Mouse (Mus musculus): ENCODE results near the gene D8Ertd738e.
A peak's percentile ranks its signal among the peaks of the same experiment; 100 is the strongest.

The D8Ertd738e gene

DNA sequence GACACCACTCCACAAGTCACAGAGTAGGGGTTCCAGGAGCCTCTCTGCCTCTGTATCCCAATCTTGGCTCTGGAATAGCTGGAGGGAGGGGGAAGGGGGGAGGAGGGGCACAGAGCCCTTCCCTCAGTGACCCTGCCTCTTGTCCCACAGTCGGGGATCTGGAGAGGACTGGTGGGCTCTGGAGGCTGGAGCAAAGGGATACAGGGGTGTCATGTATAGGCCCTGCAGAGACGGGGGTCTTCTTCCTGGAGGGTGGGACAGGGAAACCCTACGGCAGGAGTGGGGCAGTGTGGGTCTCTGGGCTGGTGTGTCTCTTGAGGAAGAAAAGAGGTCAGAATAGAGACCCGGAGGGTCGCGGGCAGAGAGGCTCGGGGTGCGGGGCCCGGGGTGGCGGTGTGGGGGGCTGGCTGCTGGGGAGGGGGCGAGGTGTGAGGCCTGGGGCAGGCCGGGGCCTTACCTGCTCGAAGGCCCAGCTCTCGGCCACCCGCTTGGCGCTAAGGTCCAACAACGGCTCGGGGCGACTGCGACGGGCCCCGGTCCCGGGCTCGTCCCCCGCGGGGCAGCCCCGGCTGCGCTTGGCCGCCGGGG, 13.0 kb downstream of the D8Ertd738e start:
- DNase-seq = no peak

DNA sequence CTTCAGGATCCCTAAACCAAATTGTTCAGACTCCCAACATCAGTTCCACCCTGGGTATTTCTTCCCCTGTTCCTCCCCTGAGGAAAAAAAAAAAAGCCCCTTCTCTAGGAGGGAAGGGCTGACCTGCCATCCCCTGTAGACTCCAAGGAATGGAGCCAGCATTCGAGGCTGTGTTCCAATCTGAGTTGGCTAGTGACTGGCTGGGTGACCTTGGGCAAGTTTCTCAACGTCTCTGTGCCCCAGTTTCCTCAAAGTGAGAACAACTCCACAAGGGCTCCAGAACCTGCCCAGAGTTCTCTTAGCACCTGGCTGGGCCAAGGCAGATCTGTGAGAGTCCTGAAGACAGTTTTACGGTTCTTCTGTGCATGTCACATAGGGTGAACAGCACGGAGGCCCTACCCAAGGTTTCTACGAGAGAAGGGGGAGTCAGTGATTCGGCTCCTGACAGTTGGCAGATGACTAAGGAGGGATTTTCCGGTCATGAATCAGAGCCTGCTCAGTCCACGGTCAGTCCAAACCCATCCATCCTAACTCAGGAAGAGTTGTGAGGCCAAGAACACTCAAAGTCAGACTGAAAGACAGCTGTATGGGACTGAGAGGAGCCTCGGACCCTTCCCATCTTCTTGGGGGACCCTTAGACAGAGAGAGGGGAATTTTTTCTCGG, 13.6 kb downstream of the D8Ertd738e start:
- no peak for DNase-seq

DNA sequence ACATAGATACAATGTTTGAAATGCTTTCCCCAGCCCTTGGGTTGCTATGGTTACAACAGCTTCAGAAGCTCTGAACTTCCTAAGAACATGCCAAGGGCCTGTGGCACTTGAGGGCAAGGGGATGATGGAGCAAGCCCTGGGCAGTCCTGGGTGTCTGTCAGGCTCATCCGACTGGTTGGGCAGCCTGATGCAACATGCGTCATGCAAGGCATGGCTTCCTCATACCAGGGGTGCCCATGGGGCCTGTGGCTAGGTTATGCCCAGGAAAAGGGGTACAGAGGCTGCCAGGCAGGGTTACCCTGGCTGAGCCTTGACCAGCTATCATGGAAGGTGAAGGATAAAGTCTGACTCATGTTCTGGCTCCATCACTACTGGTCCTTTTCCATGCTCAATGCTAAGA, 16.5 kb downstream of the D8Ertd738e start:
- no peak for DNase-seq

DNA sequence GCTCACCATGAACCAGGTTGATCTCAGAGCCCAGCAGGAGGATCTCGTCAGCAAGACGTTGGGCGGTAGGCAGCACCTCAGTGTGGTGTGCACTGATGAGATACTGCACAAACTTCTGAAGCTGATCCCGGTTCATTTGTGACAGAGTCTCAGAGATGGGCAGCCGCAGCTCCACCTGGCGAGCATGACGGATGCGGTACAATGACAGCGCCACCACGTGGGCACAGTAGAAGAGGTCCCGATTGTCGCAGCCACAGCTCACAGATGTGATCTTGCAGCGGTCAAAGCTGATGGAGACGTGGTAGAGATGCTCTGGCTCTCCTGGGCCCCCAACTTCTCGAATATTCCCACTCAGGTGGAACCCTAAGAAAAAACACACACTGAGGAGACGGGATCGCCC, 18.8 kb downstream of the D8Ertd738e start:
- no peak for DNase-seq

DNA sequence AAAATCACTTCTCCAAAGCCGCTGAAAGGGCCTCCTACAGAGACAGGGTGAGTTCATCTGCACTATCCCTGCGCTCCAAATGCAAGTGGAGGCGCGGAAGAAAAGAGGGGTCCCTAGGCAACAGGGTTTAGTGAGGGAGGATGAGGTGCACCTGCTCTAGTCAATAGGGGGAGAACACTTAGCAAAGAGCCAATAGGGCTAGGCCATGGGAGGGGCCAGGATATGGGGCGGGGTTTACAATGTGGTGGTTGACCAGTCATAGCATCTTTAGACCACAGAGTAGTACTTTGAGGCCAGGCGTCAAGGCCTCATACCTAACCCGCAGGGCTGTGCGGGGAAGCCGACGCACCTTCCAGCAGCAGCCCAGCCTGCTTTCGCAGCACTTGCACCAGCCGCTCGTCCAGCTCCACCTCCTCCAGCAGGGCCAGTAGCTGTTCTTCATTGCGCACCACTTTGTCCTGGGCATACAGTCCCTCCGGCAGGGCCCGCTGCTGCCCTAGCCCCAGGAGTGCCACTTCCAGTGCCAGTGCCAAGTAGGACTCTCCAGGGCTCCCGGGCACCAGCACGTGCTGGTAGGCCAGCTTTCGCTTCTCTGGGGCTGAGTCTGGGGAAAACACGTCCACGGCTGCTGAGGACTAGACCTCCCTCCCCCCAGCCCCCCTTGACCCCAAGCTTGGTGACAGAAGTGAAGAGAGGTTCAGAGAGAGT, 26.0 kb downstream of the D8Ertd738e start:
- no peak for DNase-seq

DNA sequence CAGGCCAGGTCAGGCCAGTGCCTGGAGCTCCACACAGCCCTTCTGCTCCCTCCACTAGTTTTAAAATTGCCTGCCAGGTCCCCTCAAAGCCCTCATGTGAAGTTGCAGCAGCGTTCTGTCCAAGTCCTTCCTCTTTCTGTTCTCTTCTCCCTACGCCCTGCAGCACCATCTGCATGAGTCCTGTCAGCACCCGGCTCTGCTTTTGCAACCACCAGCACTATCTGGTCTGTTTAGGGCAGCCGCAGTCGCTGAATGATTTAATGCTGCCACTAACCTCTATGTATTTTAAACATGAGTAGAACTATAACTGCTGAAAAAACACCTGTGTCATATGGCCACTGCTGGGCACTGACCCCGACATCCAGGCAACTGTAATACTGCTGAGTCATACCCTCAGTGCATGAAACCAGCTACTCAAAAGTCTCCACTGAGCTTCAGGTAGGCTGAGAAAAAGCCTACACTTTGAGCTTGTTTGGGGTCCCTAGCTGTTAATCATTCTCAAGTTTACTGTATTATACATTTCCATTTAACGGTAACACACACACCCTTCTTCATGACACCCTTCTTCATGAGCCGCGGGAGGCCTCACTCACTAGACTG, 26.9 kb downstream of the D8Ertd738e start:
- DNase-seq = no peak

DNA sequence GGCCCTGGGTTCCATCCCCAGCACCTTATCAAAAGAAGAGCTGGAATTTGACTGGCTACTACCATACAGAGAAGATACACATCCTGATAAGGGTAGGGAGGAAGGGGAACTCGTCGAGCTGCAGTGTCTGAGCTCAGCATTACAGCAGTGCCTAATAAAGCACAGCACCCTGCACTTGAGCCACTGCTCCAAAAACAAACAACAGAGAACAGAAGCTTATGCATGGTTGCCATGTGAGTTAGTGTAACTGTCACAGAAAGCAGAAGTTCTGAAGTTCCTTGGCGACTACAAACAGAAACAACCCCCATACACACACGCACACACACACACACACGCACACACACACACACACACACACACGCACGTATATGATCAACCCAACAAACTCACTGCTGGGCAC, 29.4 kb downstream of the D8Ertd738e start:
- no peak for DNase-seq

DNA sequence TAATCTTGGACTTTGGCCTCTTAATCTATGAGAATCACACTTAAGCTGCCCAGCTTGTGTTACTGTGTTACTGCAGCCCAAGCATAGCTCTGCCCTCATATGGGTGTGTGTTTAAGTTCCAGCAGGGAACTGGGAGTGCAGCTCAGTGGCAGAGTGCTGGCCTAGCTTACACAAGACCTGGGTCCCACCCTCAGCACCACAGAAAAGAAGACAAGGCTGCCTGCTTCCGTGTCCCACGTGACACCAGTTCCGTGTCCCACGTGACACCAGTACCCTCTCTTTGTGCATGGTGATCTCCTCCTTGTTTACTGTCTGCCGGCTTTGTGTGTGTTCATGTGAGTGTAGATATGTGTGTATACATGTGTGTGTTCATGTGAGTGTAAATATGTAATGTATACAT, 31.4 kb downstream of the D8Ertd738e start:
- no peak for DNase-seq

DNA sequence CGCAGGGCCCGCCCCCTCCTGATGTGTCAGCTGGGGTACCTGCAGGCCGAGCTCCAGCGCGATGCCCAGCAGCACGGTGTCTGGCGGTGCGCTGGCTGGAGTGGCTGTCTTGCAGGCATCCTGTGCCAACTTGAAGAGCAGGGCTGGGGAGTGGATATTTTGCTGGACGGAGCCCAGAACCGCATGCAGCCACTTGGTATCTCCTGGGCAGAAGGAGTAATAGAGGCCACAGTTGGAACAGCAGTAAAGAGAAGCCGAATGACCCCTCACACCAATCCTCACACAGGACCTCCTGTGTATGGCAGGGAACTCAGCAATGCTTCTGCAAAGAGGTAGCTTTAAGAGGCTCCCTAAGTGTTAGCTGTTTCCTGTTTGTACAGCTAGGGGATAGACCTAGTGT, 32.3 kb downstream of the D8Ertd738e start:
- DNase-seq = no peak

DNA sequence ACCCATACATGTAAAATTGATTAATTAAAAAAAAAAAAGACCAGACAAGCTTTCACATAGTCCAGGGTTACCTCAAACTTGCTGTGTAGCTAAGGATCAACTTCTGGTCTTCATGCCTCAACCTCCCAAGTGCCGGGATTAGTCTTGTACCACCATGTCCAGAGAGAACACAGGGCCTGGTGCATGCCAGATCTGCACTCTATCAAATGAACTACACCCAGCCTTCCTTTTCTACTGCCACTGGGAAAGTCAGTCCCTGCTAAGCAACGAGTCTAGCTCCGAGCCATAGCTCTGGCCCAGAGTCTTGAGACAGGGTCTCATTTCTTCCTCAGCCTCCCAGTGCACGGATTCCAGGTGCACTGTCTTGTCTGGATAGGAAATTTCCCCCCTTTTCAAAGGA, 36.2 kb downstream of the D8Ertd738e start:
- DNase-seq = no peak

DNA sequence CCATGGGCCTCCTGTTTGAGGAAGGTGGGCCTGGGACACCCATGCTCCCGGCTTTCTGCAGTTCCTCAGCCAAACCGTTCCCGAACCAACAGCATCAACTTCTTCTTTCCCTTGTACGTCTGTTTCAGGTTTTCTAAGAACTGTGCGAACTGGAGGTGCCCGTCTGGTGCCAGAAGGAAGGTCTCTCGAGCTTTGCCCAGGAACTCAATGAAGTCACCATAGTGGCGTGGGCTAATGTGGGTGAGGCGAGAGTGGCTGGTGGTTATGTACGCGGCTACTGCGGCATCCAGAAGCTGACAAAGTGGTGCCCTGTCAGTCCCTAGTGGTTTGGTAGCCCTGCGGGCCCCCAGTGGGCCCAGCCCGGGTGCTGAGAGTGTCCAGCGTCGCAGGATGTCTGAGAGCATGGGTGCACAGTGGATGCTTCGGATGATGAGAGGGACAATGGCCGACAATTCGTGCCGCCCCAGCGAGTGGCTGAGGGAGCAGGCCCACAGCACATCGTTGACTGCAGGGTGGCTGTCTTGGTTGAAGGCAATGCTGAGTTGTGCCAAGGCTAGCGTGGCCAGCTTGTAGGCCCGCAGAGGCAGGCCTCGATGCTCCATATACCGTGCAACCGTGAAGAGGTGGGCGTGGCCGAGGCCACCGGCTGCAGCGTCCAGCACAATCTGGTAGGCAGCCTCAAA, 37.5 kb downstream of the D8Ertd738e start:
- no peak for DNase-seq

DNA sequence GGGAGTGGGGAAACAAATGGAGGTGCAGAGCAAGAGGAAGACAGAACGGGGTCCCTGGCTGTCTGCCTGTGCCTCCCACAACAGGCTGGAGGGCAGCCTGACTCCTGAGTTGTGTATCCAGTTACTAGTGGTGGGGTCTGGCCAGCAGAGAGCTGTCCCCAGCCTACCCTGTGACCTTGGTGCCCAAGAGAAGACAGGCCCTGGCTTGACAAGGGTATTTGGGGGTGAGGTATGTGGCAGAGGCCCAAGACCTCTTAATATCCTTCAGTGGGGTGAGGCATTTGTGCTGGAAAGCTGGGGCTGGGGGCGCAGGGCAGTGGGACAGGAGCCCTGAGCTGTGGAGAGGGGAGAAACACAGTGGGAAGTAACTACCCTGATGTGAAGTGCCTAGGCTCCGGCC, 38.3 kb downstream of the D8Ertd738e start:
- no peak for DNase-seq

DNA sequence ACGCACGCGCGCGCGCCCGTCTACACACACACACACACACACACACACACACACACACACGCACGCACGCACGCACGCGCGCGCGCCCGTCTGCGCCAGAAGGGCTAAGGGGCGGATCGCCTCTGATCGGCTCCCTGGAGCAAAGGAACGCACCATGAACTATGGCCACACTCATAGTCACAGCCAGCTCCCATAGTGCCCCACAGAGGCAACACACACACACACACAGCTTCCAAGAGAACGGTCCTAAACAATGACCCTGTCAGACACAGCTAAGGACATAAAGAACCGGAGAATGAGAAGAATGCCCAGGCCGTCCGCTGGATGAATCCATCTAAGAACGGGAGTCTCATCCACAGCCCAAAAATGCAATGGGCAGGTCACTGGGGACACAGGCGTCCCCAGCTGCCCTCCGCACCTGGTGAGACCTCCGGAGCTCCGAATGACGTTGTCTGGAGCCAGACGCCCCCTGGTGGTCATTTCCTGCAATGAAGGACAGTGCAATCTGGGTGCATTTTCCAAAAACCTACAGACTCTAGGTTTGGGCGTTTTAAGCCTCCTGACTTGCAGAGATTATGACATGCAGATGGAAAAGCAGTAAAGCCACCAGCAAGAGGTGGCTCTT, 39.2 kb downstream of the D8Ertd738e start:
- peak; percentile 75 for DNase-seq

DNA sequence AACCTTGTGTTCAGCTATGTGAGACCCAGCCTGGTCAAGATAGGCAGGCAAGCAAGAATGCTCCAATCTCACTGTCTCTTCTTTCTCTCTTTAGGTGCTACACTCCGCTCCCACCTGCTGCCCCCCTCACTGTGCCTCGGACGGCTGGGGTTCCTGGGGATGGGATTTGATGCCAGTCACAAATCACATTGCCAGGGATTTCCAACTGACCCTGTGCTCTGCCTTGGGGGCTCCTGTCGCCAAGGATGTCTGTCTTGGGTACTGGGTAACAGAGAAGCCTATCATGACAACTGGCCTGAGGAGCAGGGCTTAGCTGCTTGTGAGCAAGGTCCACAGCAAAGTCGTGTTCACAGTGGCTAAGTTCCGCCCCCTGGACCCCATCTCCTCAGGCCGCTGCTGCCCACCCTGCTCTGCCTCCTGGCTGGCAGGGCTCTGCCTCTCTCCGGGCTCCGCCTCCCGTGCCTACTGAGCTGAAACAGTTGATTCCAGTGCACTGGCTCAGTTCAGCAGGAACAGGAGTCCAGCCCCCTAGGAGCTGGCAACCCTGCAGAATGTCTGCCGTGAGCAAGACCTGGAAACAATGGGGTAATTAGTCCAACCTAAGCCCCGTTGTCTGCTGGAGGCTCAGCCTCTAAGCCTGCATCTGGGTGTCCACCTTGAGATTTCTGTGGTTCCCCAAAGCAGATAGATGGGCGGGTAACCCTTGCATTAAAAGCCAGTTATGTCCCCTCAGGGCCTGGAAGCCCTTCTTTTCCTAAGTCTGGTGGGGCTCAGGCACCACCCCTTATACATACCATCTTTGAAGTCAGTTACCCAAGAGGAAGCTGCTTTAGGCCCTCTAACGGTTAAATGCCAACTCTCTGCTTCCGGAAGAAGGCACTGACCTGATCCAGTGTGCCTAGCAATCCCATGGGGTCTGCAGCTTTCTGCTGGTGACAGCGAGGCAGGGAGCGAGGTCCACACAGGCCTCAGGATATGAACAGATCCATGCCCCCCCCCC, 40.8 kb downstream of the D8Ertd738e start:
- DNase-seq = no peak

DNA sequence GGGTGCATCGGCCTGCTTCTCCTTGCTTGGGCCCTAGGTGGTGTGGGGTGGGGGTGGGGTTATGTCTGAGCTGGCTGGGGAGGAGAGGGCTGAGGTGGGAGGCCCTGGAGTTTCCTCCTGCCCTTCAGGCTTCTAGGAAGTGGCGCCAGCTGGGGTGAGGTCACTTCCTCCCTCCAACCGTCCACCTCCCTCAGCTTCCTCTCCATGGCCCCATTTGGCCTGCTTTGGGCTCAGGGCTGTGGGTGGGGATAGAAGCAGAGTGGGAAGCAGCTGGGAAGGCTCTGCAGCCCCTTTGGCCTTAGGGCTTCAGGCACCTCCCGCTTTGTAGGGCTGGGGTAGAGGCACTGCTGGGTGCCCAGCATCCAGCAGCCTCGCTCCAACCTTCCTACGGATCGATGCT, 41.7 kb downstream of the D8Ertd738e start:
- no peak for DNase-seq

DNA sequence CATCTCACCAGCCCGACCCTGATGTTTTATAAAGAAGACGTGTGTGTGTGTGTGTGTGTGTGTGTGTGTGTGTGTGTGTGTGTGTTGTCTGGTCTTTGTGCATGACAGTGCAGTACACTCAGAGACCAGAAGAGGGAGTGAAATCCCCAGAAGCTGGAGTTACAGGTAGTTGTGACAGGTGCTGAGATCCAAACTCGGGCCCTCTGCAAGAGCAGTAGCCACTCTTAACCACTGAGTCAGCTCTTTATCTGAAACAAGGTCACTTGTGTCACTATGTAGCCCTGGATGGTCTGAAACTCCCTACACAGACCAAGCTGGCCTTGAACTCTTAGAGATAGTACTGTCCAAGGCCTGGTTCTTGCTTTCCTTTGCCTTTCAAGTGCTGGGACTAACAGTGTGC, 42.9 kb downstream of the D8Ertd738e start:
- no peak for DNase-seq

DNA sequence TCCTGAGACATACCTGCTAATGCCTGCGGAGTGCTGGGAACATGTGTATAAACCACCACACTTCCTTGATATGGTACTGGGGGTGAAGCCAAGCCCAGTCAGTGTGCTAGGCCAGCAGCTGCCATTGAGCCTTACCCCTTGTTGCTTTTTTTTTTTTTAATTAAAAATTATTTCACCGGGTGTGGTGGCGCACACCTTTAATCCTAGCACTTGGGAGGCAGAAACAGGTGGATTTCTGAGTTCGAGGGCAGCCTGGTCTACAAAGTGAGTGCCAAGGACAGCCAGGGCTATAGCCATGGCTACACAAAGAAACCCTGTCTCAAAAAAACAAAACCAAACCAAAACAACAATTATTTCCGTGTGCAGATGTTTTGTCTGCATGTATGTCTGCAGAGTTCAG, 44.4 kb downstream of the D8Ertd738e start:
- DNase-seq = no peak

DNA sequence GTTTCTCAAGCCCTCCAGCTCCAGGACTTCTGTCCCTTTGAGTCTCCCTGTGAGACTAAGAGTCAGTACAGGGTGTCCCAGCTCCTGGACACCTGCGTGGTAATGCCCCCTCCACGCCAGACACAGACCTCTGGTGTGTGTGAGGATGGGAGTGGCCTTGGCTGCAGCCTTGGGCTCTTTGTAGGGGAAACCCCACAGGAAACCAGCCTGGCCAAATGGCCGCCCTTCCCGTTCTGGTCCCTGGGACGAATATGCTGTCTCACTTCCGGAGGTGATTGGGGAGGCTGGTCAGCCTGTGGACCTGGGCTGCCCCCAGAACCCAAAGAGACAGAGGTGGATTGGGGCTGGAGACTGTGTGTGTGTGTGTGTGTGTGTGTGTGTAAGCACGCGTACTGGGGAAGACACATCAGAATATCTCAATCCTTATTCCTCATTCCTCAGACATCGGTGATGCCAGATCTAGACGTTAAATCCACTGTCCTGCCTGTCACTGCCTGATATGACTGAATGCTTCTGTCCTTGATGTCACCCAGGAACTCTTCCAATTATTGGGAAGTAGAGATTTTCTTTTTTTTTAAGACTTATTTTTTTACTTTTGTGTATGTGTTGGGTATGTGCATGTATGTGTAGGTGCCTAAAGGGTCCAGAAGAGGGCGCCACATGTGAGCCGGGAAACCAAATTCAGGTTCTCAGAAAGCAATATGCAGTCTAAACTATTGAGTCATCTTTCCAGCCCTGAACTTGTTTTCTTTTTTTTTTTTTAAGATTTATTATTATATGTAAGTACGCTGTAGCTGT, 45.3 kb downstream of the D8Ertd738e start:
- no peak for DNase-seq

DNA sequence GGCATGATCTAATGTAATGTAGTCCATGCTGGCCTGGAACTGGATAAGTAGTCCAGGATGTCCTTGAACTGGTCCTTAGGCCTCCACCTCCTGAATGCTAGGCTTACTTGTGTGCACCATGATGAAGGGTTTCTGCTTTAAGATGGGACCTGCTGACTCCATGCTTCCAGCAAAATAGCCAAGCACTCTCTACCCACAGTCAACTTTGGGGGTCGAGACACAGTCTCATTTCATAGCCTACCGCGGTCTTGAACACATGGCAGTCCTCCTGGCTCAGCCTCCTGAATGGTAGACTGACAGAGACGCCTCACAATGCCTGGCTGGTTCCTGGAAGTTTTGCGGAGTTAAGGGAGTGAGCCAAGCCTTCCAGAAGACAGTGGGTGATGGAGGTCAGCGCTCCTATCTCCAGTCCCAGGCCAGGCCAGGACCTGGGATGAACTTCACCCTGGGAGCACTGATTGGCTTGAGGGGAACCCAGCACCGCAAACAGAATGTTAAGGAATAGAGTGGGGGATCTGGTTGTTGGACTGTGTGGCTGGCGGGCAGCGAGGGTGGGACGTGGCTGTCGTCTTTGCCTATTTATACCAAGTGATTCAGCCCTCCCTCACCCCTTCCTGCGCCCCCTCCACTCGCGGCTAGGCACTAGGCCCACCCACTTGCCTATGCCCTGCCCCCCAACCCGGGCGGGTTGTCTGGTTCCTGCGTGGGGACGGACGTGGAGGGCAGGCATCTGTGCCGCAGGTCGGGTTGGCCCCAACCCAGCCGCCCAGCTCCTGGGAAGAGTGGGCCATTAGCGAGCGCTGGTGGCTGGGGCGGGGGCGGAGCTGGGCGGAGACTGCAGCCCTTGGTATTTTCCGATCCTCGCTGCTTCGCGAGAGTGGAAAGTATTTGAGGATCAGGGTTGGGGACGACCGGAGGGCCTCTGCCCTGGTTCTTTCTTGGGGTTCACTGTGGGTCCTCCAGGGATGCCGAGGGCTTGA, 46.3 kb downstream of the D8Ertd738e start:
- DNase-seq = peak; percentile 79

DNA sequence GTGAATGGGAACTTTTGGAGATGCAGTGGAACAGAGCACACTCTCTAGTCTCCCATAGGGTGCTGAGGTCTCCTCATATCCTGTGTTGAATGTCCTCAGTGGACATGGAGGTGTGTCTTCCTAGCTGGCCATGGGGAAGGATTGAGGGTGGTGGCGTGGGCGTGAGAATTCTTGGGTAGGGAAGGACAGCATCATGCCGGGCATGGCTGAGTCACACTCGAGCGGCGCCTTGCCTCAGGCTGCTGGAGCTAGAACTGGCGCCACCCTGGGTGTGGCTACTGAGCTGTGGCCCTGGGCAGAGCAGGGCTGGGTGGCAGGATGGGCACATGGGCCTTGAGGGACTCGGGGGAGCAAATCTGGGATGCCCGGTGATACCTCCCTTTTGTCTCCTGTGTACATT, 47.1 kb downstream of the D8Ertd738e start:
- no peak for DNase-seq

Data from right cerebral cortex, postnatal 25 days (tissue).